Comparison of ENCODE assay signal across 8 mouse cellular contexts in genomic region chr2:137101074-137101473, GRCm38 (mm10). TPM values are rescaled to one million over a fixed set of nuclear protein-coding genes. Genes with fewer than 3 reads are reported as not detected.
DNase-seq lines count a peak whose midpoint lies in the region; ATAC-seq and TF ChIP-seq lines count a peak whose summit lies in the region.

No protein-coding gene starts in this region.

- H3K9me3 ChIP-seq in intestine, embryonic 15.5 days, result no peaks in the 10 kb centered on the region
- H3K9me3 ChIP-seq in intestine, postnatal 0 days (ENCODE audit: control insufficient read depth), result no peaks in the 10 kb centered on the region

- H3K27me3 ChIP-seq in intestine, embryonic 15.5 days (replicated peaks), result no peaks in the 10 kb centered on the region
- no peaks in the 10 kb centered on the region for H3K27me3 ChIP-seq in intestine, postnatal 0 days (replicated peaks; ENCODE audit: control insufficient read depth, insufficient read depth, low read length)

- peak; percentile 41; the same call in 1 of the 2 replicates for ATAC-seq in intestine, embryonic 15.5 days
- no peak for ATAC-seq in intestine, postnatal 0 days
- no peak; the same call in 1 of the 2 replicates for ATAC-seq in monocyte, adult 5-6 weeks (replicated peaks; ENCODE audit: insufficient number of reproducible peaks, low FRiP score, low TSS enrichment, poor library complexity, severe bottlenecking)

- no peak overlapping the region for H3K4me3 ChIP-seq in intestine, embryonic 15.5 days (replicated peaks)
- H3K4me3 ChIP-seq in intestine, postnatal 0 days (ENCODE audit: low read depth, low read length), result no peak overlapping the region

- H3K9ac ChIP-seq in intestine, embryonic 15.5 days, result no peak overlapping the region
- no peak overlapping the region for H3K9ac ChIP-seq in intestine, postnatal 0 days (ENCODE audit: low read depth, low read length)

- H3K4me1 ChIP-seq in intestine, embryonic 15.5 days (replicated peaks), result 0 out of 2 replicates have a peak, but pooled peaks cover 8% of the 10 kb centered on the region
- H3K4me1 ChIP-seq in intestine, postnatal 0 days (replicated peaks; ENCODE audit: control insufficient read depth, insufficient read depth, low read length), result no peaks in the 10 kb centered on the region

- no peak for TF ChIP-seq CTCF in intestine, postnatal 0 days (IDR thresholded peaks at IDR 0.05; ENCODE audit: low read depth)

- H3K4me2 ChIP-seq in intestine, embryonic 15.5 days (replicated peaks), result no peak overlapping the region
- H3K4me2 ChIP-seq in intestine, postnatal 0 days (replicated peaks; ENCODE audit: low read depth), result no peak overlapping the region

- 47% methylated on average over 5 of the region's 5 CpGs for WGBS in intestine, embryonic 15.5 days
- 66% methylated on average over 5 of the region's 5 CpGs for WGBS in intestine, postnatal 0 days

- H3K36me3 ChIP-seq in intestine, embryonic 15.5 days, result no peaks in the 10 kb centered on the region; the same call in 1 of the 2 replicates
- H3K36me3 ChIP-seq in intestine, postnatal 0 days (ENCODE audit: control insufficient read depth, insufficient read depth), result peaks cover 42% of the 10 kb centered on the region

- no peak overlapping the region for H3K27ac ChIP-seq in intestine, embryonic 15.5 days
- no peak overlapping the region for H3K27ac ChIP-seq in intestine, postnatal 0 days (ENCODE audit: low read depth, low read length)

- DNase-seq in embryo, embryonic 11 days, result peak; percentile 64
- peak; percentile 27 to 63 for DNase-seq in gastrocnemius, postnatal 4 days (ENCODE audit: low spot score in 2 of 2)
- peak; percentile 58 for DNase-seq in mesoderm, embryonic 11.5 days (ENCODE audit: low read depth, low spot score)
- no peak for DNase-seq in layer of hippocampus, postnatal 36 days
- no peak for DNase-seq in Muller cell, postnatal 12 days (ENCODE audit: inconsistent ontology term)

RNA-seq across cellular contexts. Expression of gene Jag1, which starts 15.4 kb away (rescaled TPM):
- 15.8 and 18.3 TPM in 2 replicates for polyA plus RNA-seq in intestine, embryonic 15.5 days (2015; fragmentation: Nextera tagmentation; extraction: Ambion mirVana)
- polyA plus RNA-seq in intestine, postnatal 0 days (2015; fragmentation: Nextera tagmentation; extraction: Ambion mirVana), result 6.0 and 6.9 TPM in 2 replicates
- 10 to 100 TPM; 22.1 to 25.5 TPM for total RNA-seq in gastrocnemius, postnatal 4 days (2021)
- 7.4 to 10.4 TPM (median 8.6 TPM) in 3 replicates for total RNA-seq in monocyte, adult 5-6 weeks (2017)
- 10 to 100 TPM in 1 of 2 experiments, 1 to 10 TPM in 1; 9.5 to 12.3 TPM for total RNA-seq in layer of hippocampus, postnatal 36 days (2021)

Comparison
In these comparisons a context has a peak if more than half of its experiments do, and no peak if none do; other contexts are left out.
1. DNase-seq: peak in embryo, embryonic 11 days (single experiment), gastrocnemius, postnatal 4 days (2 of 2) and mesoderm, embryonic 11.5 days (single experiment); none in layer of hippocampus, postnatal 36 days (0 of 2) and Muller cell, postnatal 12 days (single experiment).